Mouse (Mus musculus) brain, adult 2 months (tissue): ENCODE measurements around the gene Card6.

Source experiments
- DNase-seq: peaks from one replicate; pipeline ENCODE4 v3.0.0; 2011; ENCODE audit warnings: low read depth, low spot score

The Card6 gene

GRCm38 (mm10) chr15:5107686-5108654 lies at the start of gene Card6:
Card6 (minus strand) TSS chr15:5108539.
- DNase-seq = peak; percentile 29

- DNase-seq = peak; percentile 39
Measured at GRCm38 (mm10) chr15:5157386-5157785, 49.0 kb upstream of the Card6 start.

- no peak for DNase-seq
Measured at GRCm38 (mm10) chr15:5156355-5156754, 48.0 kb upstream of the Card6 start.

- DNase-seq = no peak
Measured at GRCm38 (mm10) chr15:5155093-5155492, 46.8 kb upstream of the Card6 start.

- DNase-seq = no peak
Measured at GRCm38 (mm10) chr15:5154621-5155020, 46.3 kb upstream of the Card6 start.

GRCm38 (mm10) chr15:5152171-5152570 lies 43.8 kb upstream of the Card6 start:
- DNase-seq = no peak

GRCm38 (mm10) chr15:5149187-5149586 lies 40.8 kb upstream of the Card6 start:
- DNase-seq = no peak

- DNase-seq = peak; percentile 34
Measured at GRCm38 (mm10) chr15:5145196-5145945, 37.0 kb upstream of the Card6 start.

GRCm38 (mm10) chr15:5144021-5144778 lies 35.9 kb upstream of the Card6 start:
- no peak for DNase-seq

GRCm38 (mm10) chr15:5143361-5144020 lies 35.2 kb upstream of the Card6 start, which contains the start of gene Prkaa1:
Prkaa1 (plus strand) TSS chr15:5143861.
- peak; percentile 86 for DNase-seq

GRCm38 (mm10) chr15:5142714-5143113 lies 34.4 kb upstream of the Card6 start:
- no peak for DNase-seq

- no peak for DNase-seq
Measured at GRCm38 (mm10) chr15:5142047-5142446, 33.7 kb upstream of the Card6 start.

- DNase-seq = no peak
Measured at GRCm38 (mm10) chr15:5140357-5140756, 32.0 kb upstream of the Card6 start.

GRCm38 (mm10) chr15:5139863-5140262 lies 31.5 kb upstream of the Card6 start:
- no peak for DNase-seq

- no peak for DNase-seq
Measured at GRCm38 (mm10) chr15:5139366-5139765, 31.0 kb upstream of the Card6 start.

- DNase-seq = no peak
Measured at GRCm38 (mm10) chr15:5138021-5138856, 29.9 kb upstream of the Card6 start.

- no peak for DNase-seq
Measured at GRCm38 (mm10) chr15:5134945-5135483, 26.7 kb upstream of the Card6 start.

GRCm38 (mm10) chr15:5134179-5134578 lies 25.8 kb upstream of the Card6 start:
- no peak for DNase-seq

- DNase-seq = no peak
Measured at GRCm38 (mm10) chr15:5133301-5133700, 25.0 kb upstream of the Card6 start.
